Mouse (Mus musculus) lung, postnatal 0 days (tissue): Measurements from ENCODE around the gene Dynlrb1.

ENCODE experiments used
- CTCF ChIP-seq: IDR thresholded peaks from 2 replicates; pipeline ENCODE4 v1.5.1; 2016; ENCODE audit warnings: antibody characterized with exemption, mild to moderate bottlenecking
- EP300 ChIP-seq: IDR thresholded peaks from 2 replicates; pipeline ENCODE4 v1.6.1; 2016; ENCODE audit warnings: antibody characterized with exemption, mild to moderate bottlenecking, control low read depth

DNA sequence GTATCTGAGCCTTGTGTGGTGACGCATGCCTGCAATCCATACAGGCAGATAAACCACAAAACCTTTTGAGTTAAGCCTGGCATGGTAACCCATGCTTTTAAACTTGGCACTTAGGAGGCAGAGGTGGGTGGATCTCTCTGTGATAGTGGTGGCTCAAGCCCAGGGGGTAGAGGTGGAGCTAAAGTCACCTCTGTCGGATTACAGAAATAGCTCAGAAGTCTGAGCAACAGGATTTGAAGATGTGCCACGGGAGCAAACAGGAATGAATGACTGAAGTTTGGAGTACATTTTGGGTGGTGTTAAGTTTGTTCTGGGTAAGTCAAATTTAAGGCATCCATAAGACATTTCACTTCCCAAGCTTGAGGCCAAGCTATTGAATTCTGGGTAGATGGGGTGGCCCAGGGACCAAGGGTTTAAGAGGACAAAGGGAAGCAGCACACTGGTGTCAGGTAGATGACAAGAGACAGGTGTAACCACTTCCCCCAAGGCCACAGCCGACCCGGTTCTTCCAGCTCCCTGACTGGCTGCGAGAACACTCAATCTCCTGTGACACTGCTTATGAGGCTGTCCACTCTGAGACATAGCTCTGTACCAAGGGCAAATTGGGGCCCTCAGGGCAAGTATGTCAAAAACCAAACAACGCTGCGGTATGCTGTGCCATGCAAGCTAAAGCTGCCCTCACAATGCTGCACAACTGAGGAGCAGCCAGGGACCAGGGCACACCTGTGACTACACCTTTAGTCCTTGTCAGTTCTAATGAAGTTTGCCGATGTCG, 36.2 kb downstream of the Dynlrb1 start:
- TF ChIP-seq CTCF (no peak), EP300 (no peak)
